Mouse (Mus musculus): ENCODE measurements around the gene Rab31.

Gene Rab31

GRCm38 (mm10) chr17:65783182-65784161 is 10.9 kb upstream of the Rab31 start:
- peak; percentile 59 to 79 for DNase-seq (ENCODE audit: low spot score in 2 of 2)

- DNase-seq (ENCODE audit: low spot score in 2 of 2): peak; percentile 72 to 78
Observed at GRCm38 (mm10) chr17:65782551-65783141, 10.1 kb upstream of the Rab31 start, which contains the start of gene Ppp4r1. Gene Ppp4r1, plus strand, starts transcription at chr17:65782573.

GRCm38 (mm10) chr17:65780970-65781369 is 8.4 kb upstream of the Rab31 start:
- DNase-seq (ENCODE audit: low spot score in 2 of 2): no peak

GRCm38 (mm10) chr17:65777461-65777860 is 4.9 kb upstream of the Rab31 start:
- no peak for DNase-seq (ENCODE audit: low spot score in 2 of 2)

- no peak for DNase-seq (ENCODE audit: low spot score in 2 of 2)
Observed at GRCm38 (mm10) chr17:65776228-65776627, 3.7 kb upstream of the Rab31 start.

GRCm38 (mm10) chr17:65774439-65774838 is 1.9 kb upstream of the Rab31 start:
- no peak for DNase-seq (ENCODE audit: low spot score in 2 of 2)

GRCm38 (mm10) chr17:65773617-65774016 is 1.1 kb upstream of the Rab31 start:
- DNase-seq (ENCODE audit: low spot score in 2 of 2): no peak

GRCm38 (mm10) chr17:65770982-65771915 is 1.3 kb downstream of the Rab31 start:
- no peak for DNase-seq (ENCODE audit: low spot score in 2 of 2)

GRCm38 (mm10) chr17:65768486-65768885 is 4.1 kb downstream of the Rab31 start:
- DNase-seq (ENCODE audit: low spot score in 2 of 2): peak in 1 of 2 experiments; percentile 45

- DNase-seq (ENCODE audit: low spot score in 2 of 2): no peak
Observed at GRCm38 (mm10) chr17:65763221-65763620, 9.3 kb downstream of the Rab31 start.

- no peak for DNase-seq (ENCODE audit: low spot score in 2 of 2)
Observed at GRCm38 (mm10) chr17:65757150-65757549, 15.4 kb downstream of the Rab31 start.

GRCm38 (mm10) chr17:65755857-65756256 is 16.7 kb downstream of the Rab31 start:
- no peak for DNase-seq (ENCODE audit: low spot score in 2 of 2)

GRCm38 (mm10) chr17:65753130-65753529 is 19.4 kb downstream of the Rab31 start:
- no peak for DNase-seq (ENCODE audit: low spot score in 2 of 2)

- DNase-seq (ENCODE audit: low spot score in 2 of 2): no peak
Observed at GRCm38 (mm10) chr17:65750301-65750700, 22.3 kb downstream of the Rab31 start.

GRCm38 (mm10) chr17:65749803-65750202 is 22.7 kb downstream of the Rab31 start:
- no peak for DNase-seq (ENCODE audit: low spot score in 2 of 2)

GRCm38 (mm10) chr17:65748997-65749396 is 23.6 kb downstream of the Rab31 start:
- DNase-seq (ENCODE audit: low spot score in 2 of 2): no peak

- no peak for DNase-seq (ENCODE audit: low spot score in 2 of 2)
Observed at GRCm38 (mm10) chr17:65746314-65746713, 26.2 kb downstream of the Rab31 start.

- DNase-seq (ENCODE audit: low spot score in 2 of 2): no peak
Observed at GRCm38 (mm10) chr17:65743664-65744330, 28.8 kb downstream of the Rab31 start.

GRCm38 (mm10) chr17:65742969-65743368 is 29.6 kb downstream of the Rab31 start:
- no peak for DNase-seq (ENCODE audit: low spot score in 2 of 2)

- no peak for DNase-seq (ENCODE audit: low spot score in 2 of 2)
Observed at GRCm38 (mm10) chr17:65742245-65742905, 30.2 kb downstream of the Rab31 start.

GRCm38 (mm10) chr17:65741565-65741964 is 31.0 kb downstream of the Rab31 start:
- DNase-seq (ENCODE audit: low spot score in 2 of 2): no peak

Data from frontal cortex, postnatal 10 days (tissue).